Mouse (Mus musculus): ENCODE results near the gene Asb10.

Gene Asb10

GRCm38 (mm10) chr5:24492546-24493285 is 48.1 kb downstream of the Asb10 start:
- DNase-seq (ENCODE audit: low read depth, low spot score): no peak

GRCm38 (mm10) chr5:24490413-24490920 is 50.3 kb downstream of the Asb10 start:
- DNase-seq (ENCODE audit: low read depth, low spot score): no peak

- no peak for DNase-seq (ENCODE audit: low read depth, low spot score)
Measured at GRCm38 (mm10) chr5:24486738-24487137, 54.0 kb downstream of the Asb10 start.

GRCm38 (mm10) chr5:24486097-24486496 is 54.7 kb downstream of the Asb10 start:
- DNase-seq (ENCODE audit: low read depth, low spot score): peak; percentile 78

GRCm38 (mm10) chr5:24484963-24485362 is 55.8 kb downstream of the Asb10 start:
- DNase-seq (ENCODE audit: low read depth, low spot score): no peak

- DNase-seq (ENCODE audit: low read depth, low spot score): peak; percentile 61
Measured at GRCm38 (mm10) chr5:24483326-24483725, 57.5 kb downstream of the Asb10 start.
